Mouse (Mus musculus) hematopoietic stem cell, adult 5-6 weeks (primary cell): ENCODE results near the gene Zfp735. TPM values are rescaled to one million over a fixed set of nuclear protein-coding genes. Genes with fewer than 3 reads are reported as not detected.

Source experiments
- ATAC-seq, 2 experiments: fragments of 125-278 bp in 1 of 2; replicated peaks in 1 of 2; 2 replicates each; pipeline ENCODE4 v1.8.0; 2016 to 2017; ENCODE audit warnings: inconsistent platforms in 2 of 2, mild to moderate bottlenecking in 2 of 2, moderate number of reproducible peaks in 2 of 2, low read depth in 1 of 2, moderate TSS enrichment in 1 of 2; ENCODE audit not compliant: low FRiP score in 2 of 2, poor library complexity in 2 of 2, severe bottlenecking in 2 of 2, insufficient read depth in 1 of 2, low TSS enrichment in 1 of 2
- total RNA-seq: library from RNA; stranded (forward); fragments of 172-1452, 232-1000 nt; gene quantifications from 2 replicates; pipeline ENCODE4 v1.2.3, GENCODE M21; 2017

The Zfp735 gene
- not detected in 2 replicates for total RNA-seq

GRCm38 (mm10) chr11:73688478-73688877 is at the start of gene Zfp735:
Gene Zfp735 (plus strand): TSS chr11:73688778.
- ATAC-seq, result no peak

- ATAC-seq, result no peak
These were observed 70.5 kb downstream of the Zfp735 start for GRCm38 (mm10) chr11:73759115-73759514.

Other genes starting within 250 kb of the Zfp735 start
- gene Olfr380, start 231.3 kb upstream of the Zfp735 start, total RNA-seq, result not detected in 2 replicates
- gene Olfr381, start 197.2 kb upstream of the Zfp735 start, total RNA-seq, result not detected in 2 replicates
- not detected in 2 replicates for gene Olfr382, start 171.6 kb upstream of the Zfp735 start, total RNA-seq
- gene Olfr385, start 95.8 kb upstream of the Zfp735 start, total RNA-seq, result not detected in 2 replicates
- gene Olfr384, start 90.2 kb upstream of the Zfp735 start, total RNA-seq, result not detected in 2 replicates
- gene Olfr389, start 91.9 kb downstream of the Zfp735 start, total RNA-seq, result not detected in 2 replicates
- not detected in 2 replicates for gene Olfr390, start 94.2 kb downstream of the Zfp735 start, total RNA-seq
- not detected in 2 replicates for gene Olfr391-ps, start 114.3 kb downstream of the Zfp735 start, total RNA-seq
- not detected in 2 replicates for gene Olfr392, start 128.3 kb downstream of the Zfp735 start, total RNA-seq
- gene Olfr393, start 162.7 kb downstream of the Zfp735 start, total RNA-seq, result not detected in 2 replicates
- gene Olfr394, start 202.0 kb downstream of the Zfp735 start, total RNA-seq, result not detected in 2 replicates
- gene Olfr395, start 220.5 kb downstream of the Zfp735 start, total RNA-seq, result not detected in 2 replicates
- not detected in 2 replicates for gene Olfr23, start 247.9 kb downstream of the Zfp735 start, total RNA-seq